Mouse (Mus musculus) C2C12 (cell line): Measurements from ENCODE around the gene Megf11. TPM values are rescaled to one million over a fixed set of nuclear protein-coding genes. Genes with fewer than 3 reads are reported as not detected.

Source experiments
- H3K27me3 ChIP-seq: one replicate; pipeline ENCODE4 v1.6.1; 2011; ENCODE audit not compliant: control insufficient read depth, insufficient read depth, insufficient read length
- H3K36me3 ChIP-seq: one replicate; pipeline ENCODE4 v1.6.1; 2011; ENCODE audit not compliant: control insufficient read depth, insufficient read depth
- H3K4me3 ChIP-seq: one replicate; pipeline ENCODE4 v1.5.1; 2011; ENCODE audit warnings: mild to moderate bottlenecking, control low read depth; ENCODE audit not compliant: poor library complexity, insufficient read depth, severe bottlenecking
- H3K79me2 ChIP-seq: one replicate; pipeline ENCODE4 v1.6.1; 2011; ENCODE audit not compliant: control insufficient read depth, insufficient read depth
- H3K79me3 ChIP-seq: one replicate; pipeline ENCODE4 v1.6.1; 2011; ENCODE audit warnings: low read depth, control low read depth
- H3ac ChIP-seq: one replicate; pipeline ENCODE3; 2011; ENCODE audit warnings: low read depth; ENCODE audit not compliant: control insufficient read depth, insufficient read length
- CEBPB ChIP-seq: IDR thresholded peaks from one replicate; pipeline ENCODE4 v1.6.1; 2011; ENCODE audit warnings: low read depth, mild to moderate bottlenecking, control low read depth, moderate library complexity
- CTCF ChIP-seq: IDR thresholded peaks from one replicate; pipeline ENCODE4 v1.5.1; 2011; ENCODE audit not compliant: control insufficient read depth, insufficient read depth, insufficient read length
- FOSL1 ChIP-seq: IDR thresholded peaks from one replicate; pipeline ENCODE4 v1.8.0; 2011; ENCODE audit warnings: mild to moderate bottlenecking, low read length; ENCODE audit not compliant: poor library complexity, insufficient read depth, severe bottlenecking
- MAX ChIP-seq: IDR thresholded peaks from one replicate; pipeline ENCODE4 v1.6.1; 2011; ENCODE audit warnings: mild to moderate bottlenecking, control low read depth
- MYOD1 ChIP-seq: IDR thresholded peaks from one replicate; pipeline ENCODE4 v1.6.1; 2011; ENCODE audit warnings: low read depth; ENCODE audit not compliant: control insufficient read depth, insufficient read length
- MYOG ChIP-seq: IDR thresholded peaks from one replicate; pipeline ENCODE4 v1.6.1; 2011; ENCODE audit not compliant: control insufficient read depth, insufficient read length; ENCODE audit errors: extremely low read depth
- USF1 ChIP-seq: IDR thresholded peaks from one replicate; pipeline ENCODE4 v1.6.1; 2011; ENCODE audit warnings: low read depth, mild to moderate bottlenecking, control low read depth, moderate library complexity
- polyA plus RNA-seq: library from polyadenylated mRNA; unstranded; fragments of >200 nt; fragmentation: generic; extraction: Trizol; gene quantifications from one replicate; pipeline ENCODE4 v1.2.1, GENCODE M21; 2012; ENCODE audit warnings: missing spikeins

The Megf11 gene
- polyA plus RNA-seq, 1 experiment, result 0.07 TPM

DNA sequence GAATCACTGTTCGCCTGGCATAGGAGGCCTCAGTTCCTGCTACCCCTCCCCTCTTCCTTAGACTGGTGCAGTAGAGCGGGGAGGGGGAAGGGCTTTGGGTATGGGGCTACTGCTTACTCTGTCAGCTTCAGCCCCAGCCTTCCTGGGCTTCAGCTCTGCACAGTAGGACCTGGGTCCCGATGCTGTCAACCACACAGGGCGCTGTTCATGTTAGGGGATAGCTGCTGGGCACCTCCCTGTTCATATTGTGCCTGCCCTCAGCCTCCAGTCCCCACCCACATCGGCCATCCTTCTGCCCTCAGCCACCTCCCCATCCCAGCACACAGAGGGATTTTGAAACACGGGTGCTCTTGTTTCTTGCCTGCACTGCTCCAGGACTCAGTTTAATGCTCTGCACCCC is 61.6 kb downstream of the Megf11 start:
- Histone ChIP-seq H3K4me3 (no peak overlapping the region), H3K27me3 (peaks cover 61% of the 10 kb centered on the region), H3K36me3 (no peaks in the 10 kb centered on the region), H3K79me3 (no peaks in the 10 kb centered on the region), H3K79me2 (no peaks in the 10 kb centered on the region), H3ac (no peak overlapping the region)
- TF ChIP-seq MYOG, result no peak
- no peak for TF ChIP-seq USF1
- TF ChIP-seq CTCF, result no peak
- TF ChIP-seq CEBPB, result no peak
- no peak for TF ChIP-seq FOSL1

DNA sequence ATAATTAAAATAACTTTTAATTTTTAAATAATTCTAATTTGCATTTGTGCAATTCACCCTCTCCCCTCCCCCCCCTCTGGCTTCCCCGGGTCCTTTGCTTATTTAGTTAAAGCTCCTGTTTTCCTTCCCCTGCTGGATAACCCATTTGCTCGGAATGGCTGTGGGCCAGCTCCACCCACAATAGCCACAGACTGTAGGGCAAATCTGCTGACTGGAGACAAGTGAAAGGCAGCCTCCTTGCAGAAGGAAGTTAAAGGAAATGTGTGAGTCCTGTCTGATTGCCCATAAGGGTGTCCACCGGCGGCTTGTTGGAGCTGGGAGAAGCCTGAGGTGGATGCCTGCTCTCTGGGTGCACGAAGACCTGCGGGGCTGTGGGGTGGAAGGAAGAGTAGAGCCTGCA is 62.1 kb downstream of the Megf11 start:
- TF ChIP-seq MYOD1 (no peak), MYOG (no peak), CTCF (no peak), MAX (no peak), CEBPB (no peak), FOSL1 (no peak), USF1 (no peak)
- Histone ChIP-seq H3K79me3 (no peaks in the 10 kb centered on the region), H3K4me3 (no peak overlapping the region), H3K27me3 (peaks cover 59% of the 10 kb centered on the region), H3K36me3 (no peaks in the 10 kb centered on the region), H3ac (no peak overlapping the region), H3K79me2 (no peaks in the 10 kb centered on the region)

DNA sequence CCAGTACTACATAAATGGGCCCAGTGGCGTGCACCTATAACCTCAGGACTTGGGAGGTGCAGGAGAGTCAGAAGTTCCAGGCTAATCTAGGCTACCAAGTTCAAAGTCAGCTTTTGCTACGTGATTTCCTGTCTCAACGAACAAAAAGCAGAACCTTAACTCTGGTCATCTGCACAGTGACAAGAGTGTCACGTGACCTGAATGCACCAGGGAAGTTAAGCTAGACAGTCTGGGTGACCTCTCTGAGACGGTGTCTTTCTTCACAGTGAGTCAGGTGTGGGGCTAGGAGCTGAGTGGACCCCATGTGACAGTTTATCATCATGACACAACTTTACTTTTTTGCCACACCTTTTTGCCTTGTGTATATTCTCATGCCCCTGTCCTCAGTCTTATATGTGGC is 67.3 kb downstream of the Megf11 start:
- Histone ChIP-seq H3ac (no peak overlapping the region), H3K4me3 (no peak overlapping the region), H3K79me3 (no peaks in the 10 kb centered on the region), H3K79me2 (no peaks in the 10 kb centered on the region), H3K36me3 (no peaks in the 10 kb centered on the region), H3K27me3 (peaks cover 42% of the 10 kb centered on the region)
- no peak for TF ChIP-seq CEBPB
- TF ChIP-seq MYOG, result no peak
- TF ChIP-seq USF1, result peak; percentile 75
- TF ChIP-seq FOSL1, result no peak

DNA sequence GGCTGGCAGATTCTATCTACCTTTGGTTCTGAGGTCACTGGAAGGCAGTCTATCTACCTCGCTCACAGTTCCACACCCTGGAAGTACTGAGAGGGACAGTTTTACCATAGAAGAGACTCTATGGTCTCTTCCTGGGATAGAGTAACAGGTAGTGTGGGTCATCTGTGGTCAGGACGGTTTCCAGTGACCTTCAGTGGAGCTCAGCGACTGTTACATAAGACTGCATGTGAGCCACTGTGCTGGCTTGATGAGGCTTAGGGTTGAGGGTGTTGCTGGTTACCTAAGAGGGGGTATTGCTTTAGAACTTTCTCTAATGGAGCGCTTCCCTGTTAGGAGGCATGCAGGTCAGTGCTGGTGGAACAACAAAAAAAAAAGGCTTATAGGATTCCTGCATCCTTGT is 68.8 kb downstream of the Megf11 start:
- no peaks in the 10 kb centered on the region for H3K36me3 ChIP-seq
- TF ChIP-seq MAX (no peak), FOSL1 (no peak)
- H3K27me3 ChIP-seq, result peaks cover 29% of the 10 kb centered on the region
- no peaks in the 10 kb centered on the region for H3K79me3 ChIP-seq
- no peak overlapping the region for H3ac ChIP-seq
- H3K4me3 ChIP-seq, result no peak overlapping the region
- H3K79me2 ChIP-seq, result no peaks in the 10 kb centered on the region

DNA sequence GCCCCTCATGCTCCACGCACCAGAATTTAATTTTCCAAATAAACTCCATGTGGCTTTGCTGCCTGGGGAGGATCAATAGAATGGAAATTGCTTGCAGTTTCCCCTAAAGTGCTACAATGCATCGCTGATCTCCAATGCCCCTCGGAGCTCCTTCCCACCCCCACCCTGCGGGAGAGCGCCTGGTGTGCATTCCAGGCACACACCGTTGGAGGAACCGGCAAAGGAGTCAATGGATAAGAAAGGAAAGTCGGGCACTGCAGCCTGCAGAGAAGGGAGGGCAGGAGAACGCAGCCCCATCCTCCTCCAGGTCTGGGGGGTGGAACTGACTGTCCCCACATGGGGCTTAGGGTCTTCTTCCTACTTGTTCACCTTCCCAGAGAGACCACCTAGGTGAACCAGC is 70.5 kb downstream of the Megf11 start:
- Histone ChIP-seq H3K27me3 (peaks cover 26% of the 10 kb centered on the region), H3K36me3 (no peaks in the 10 kb centered on the region), H3K4me3 (no peak overlapping the region), H3ac (no peak overlapping the region), H3K79me2 (no peaks in the 10 kb centered on the region), H3K79me3 (no peaks in the 10 kb centered on the region)
- no peak for TF ChIP-seq MYOD1
- TF ChIP-seq CTCF, result no peak
- no peak for TF ChIP-seq MAX
- no peak for TF ChIP-seq CEBPB
- no peak for TF ChIP-seq MYOG

DNA sequence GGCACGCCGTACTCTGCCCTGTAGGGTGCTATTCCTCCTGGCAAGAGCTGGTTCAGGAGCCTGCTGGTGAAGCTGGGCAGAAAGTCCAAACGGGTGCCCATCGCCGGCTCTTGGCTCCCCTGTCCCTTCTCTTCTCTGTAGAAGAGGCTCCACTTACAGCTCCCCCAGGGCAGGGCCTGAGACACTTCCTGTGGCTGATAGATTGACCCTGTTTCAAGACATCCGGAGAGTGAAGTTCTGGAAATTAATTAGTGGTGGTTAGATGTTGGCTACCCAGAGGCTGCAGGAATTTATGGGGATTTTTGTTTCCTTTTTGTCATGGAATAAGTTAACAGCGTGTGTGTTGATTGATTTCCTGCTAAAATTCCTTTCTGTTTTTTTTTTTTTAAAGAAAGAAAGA is 72.2 kb downstream of the Megf11 start:
- H3K4me3 ChIP-seq, result no peak overlapping the region
- H3K36me3 ChIP-seq, result no peaks in the 10 kb centered on the region
- peaks cover 36% of the 10 kb centered on the region for H3K27me3 ChIP-seq
- no peaks in the 10 kb centered on the region for H3K79me3 ChIP-seq
- TF ChIP-seq USF1, result no peak
- H3ac ChIP-seq, result no peak overlapping the region
- H3K79me2 ChIP-seq, result no peaks in the 10 kb centered on the region
